ENCODE assay signal across 8 mouse cellular contexts in genomic region chr19:33225858-33226705, GRCm38 (mm10).
DNase-seq lines count a peak whose midpoint lies in the region; ATAC-seq and TF ChIP-seq lines count a peak whose summit lies in the region.

No protein-coding gene starts in this region.

- H3K4me1 ChIP-seq in liver, postnatal 0 days (ENCODE audit: insufficient read depth) = peaks cover 12% of the 10 kb centered on the region
- peaks cover 8% of the 10 kb centered on the region for H3K4me1 ChIP-seq in liver, embryonic 11.5 days (replicated peaks; ENCODE audit: control insufficient read depth, insufficient read depth, low read length)
- peaks cover 16 to 48% of the 10 kb centered on the region in 2 experiments for H3K4me1 ChIP-seq in CH12.LX (ENCODE audit: control insufficient read depth in 1 of 2, insufficient read depth in 2 of 2)

- TF ChIP-seq POLR2A in CH12.LX (IDR thresholded peaks at IDR 0.05; ENCODE audit: low read depth, low read length) = no peak
- no peak for TF ChIP-seq POLR2A in brain, embryonic 14.5 days (IDR thresholded peaks at IDR 0.05; ENCODE audit: borderline replicate concordance, extremely low read depth, insufficient read depth, insufficient read length, poor library complexity, severe bottlenecking)

- no peaks in the 10 kb centered on the region for H3K27me3 ChIP-seq in liver, postnatal 0 days (ENCODE audit: insufficient read depth, low read length)
- no peaks in the 10 kb centered on the region for H3K27me3 ChIP-seq in liver, embryonic 11.5 days (replicated peaks; ENCODE audit: control insufficient read depth, insufficient read depth, low read length)
- no peaks in the 10 kb centered on the region for H3K27me3 ChIP-seq in CH12.LX (replicated peaks)

- H3K4me2 ChIP-seq in liver, postnatal 0 days (ENCODE audit: low read depth, low read length) = no peak overlapping the region
- no peak overlapping the region for H3K4me2 ChIP-seq in liver, embryonic 11.5 days
- H3K4me2 ChIP-seq in CH12.LX (ENCODE audit: insufficient read depth, low read depth, poor library complexity, severe bottlenecking) = no peak overlapping the region

- H3K36me3 ChIP-seq in liver, postnatal 0 days (replicated peaks; ENCODE audit: insufficient read depth, low read length) = no peaks in the 10 kb centered on the region
- H3K36me3 ChIP-seq in liver, embryonic 11.5 days (ENCODE audit: control insufficient read depth, insufficient read depth, low read length) = no peaks in the 10 kb centered on the region
- no peaks in the 10 kb centered on the region for H3K36me3 ChIP-seq in CH12.LX (replicated peaks in 1 of 2; ENCODE audit: control insufficient read depth in 1 of 2, insufficient read depth in 1 of 2, low read length in 1 of 2)

- 62% methylated on average over 5 of the region's 5 CpGs for WGBS in liver, postnatal 0 days (ENCODE audit: insufficient replicate concordance)
- WGBS in liver, embryonic 11.5 days = 60% methylated on average over 5 of the region's 5 CpGs

- no peak overlapping the region for H3K4me3 ChIP-seq in liver, postnatal 0 days (ENCODE audit: low read depth, low read length)
- H3K4me3 ChIP-seq in liver, embryonic 11.5 days (ENCODE audit: low read depth, low read length) = no peak overlapping the region
- H3K4me3 ChIP-seq in CH12.LX (replicated peaks in 1 of 3; ENCODE audit: low read depth in 2 of 3, low read length in 2 of 3, poor library complexity in 1 of 3) = no peak overlapping the region

- no peak overlapping the region for H3K9ac ChIP-seq in liver, postnatal 0 days (replicated peaks)
- H3K9ac ChIP-seq in liver, embryonic 11.5 days (ENCODE audit: low read depth, low read length) = no peak overlapping the region
- no peak overlapping the region for H3K9ac ChIP-seq in CH12.LX (ENCODE audit: insufficient read depth, low read depth)

- no peak for ATAC-seq in liver, postnatal 0 days
- no peak for ATAC-seq in liver, embryonic 11.5 days (replicated peaks; ENCODE audit: low FRiP score)
- no peak for ATAC-seq in inflammation-experienced regulatory T-cells, adult 6 months

- TF ChIP-seq RAD21 in CH12.LX (IDR thresholded peaks at IDR 0.05; ENCODE audit: low read depth, low read length) = peak; percentile 57

- TF ChIP-seq EP300 in liver, postnatal 0 days (IDR thresholded peaks at IDR 0.05; ENCODE audit: low read depth) = no peak
- TF ChIP-seq EP300 in CH12.LX (IDR thresholded peaks at IDR 0.05; ENCODE audit: low read length) = no peak

- H3K27ac ChIP-seq in liver, postnatal 0 days (ENCODE audit: low read depth) = no peak overlapping the region
- H3K27ac ChIP-seq in liver, embryonic 11.5 days (ENCODE audit: low read depth, low read length) = no peak overlapping the region
- no peak overlapping the region for H3K27ac ChIP-seq in CH12.LX (ENCODE audit: insufficient read depth, low read depth)

- dilution Hi-C loops in CH12.LX (cut with MboI; ENCODE audit: extremely low pct_ligation_motif_present, extremely low pct_unique_long_range_greater_than_20kb, low sequenced_read_pairs) = no loop called here

- DNase-seq in gastrocnemius, adult 18-20 months (ENCODE audit: low spot score) = peak; percentile 21
- DNase-seq in gastrocnemius, postnatal 36 days = no peak
- DNase-seq in liver, postnatal 0 days = no peak
- no peak for DNase-seq in liver, embryonic 11.5 days (ENCODE audit: low spot score)
- DNase-seq in CH12.LX (ENCODE audit: extremely low read depth) = no peak
- DNase-seq in brain, embryonic 14.5 days (ENCODE audit: low read depth) = peak; percentile 31
- DNase-seq in spleen, postnatal 36 days (ENCODE audit: low spot score in 2 of 2) = no peak

- in situ Hi-C loops in CH12.LX (cut with MboI; ENCODE audit: low pct_ligation_motif_present, low pct_unique_long_range_greater_than_20kb, low sequenced_read_pairs) = loop anchor here (5.0 to 25.0 kb wide), 4 partner anchors 109 to 514 kb away; no protein-coding TSS in a partner anchor

- peak; percentile 39 for TF ChIP-seq CTCF in liver, postnatal 0 days (IDR thresholded peaks at IDR 0.05; ENCODE audit: low read depth)
- TF ChIP-seq CTCF in CH12.LX (conservative IDR thresholded peaks at IDR 0.05 in 1 of 2, IDR thresholded peaks at IDR 0.05 in 1 of 2; ENCODE audit: low read depth in 2 of 2, low read length in 2 of 2) = peak in 1 of 2 experiments; percentile 62; a peak in 2 of 4 replicates
- no peak for TF ChIP-seq CTCF in brain, embryonic 14.5 days (IDR thresholded peaks at IDR 0.05; ENCODE audit: borderline replicate concordance, extremely low read depth, insufficient read depth, insufficient read length)

- H3K79me2 ChIP-seq in CH12.LX (replicated peaks; ENCODE audit: control insufficient read depth, extremely low read depth, insufficient read depth, poor library complexity, severe bottlenecking) = no peaks in the 10 kb centered on the region

- no peaks in the 10 kb centered on the region for H3K9me3 ChIP-seq in liver, postnatal 0 days (ENCODE audit: low read length)
- no peaks in the 10 kb centered on the region for H3K9me3 ChIP-seq in liver, embryonic 11.5 days (ENCODE audit: control insufficient read depth, low read length)
- no peaks in the 10 kb centered on the region for H3K9me3 ChIP-seq in CH12.LX (replicated peaks; ENCODE audit: low read length)

- intact Hi-C loops in gastrocnemius, postnatal 36 days (cut with DNase I) = loop anchor here (2.0 to 5.0 kb wide), 2 partner anchors 141 to 511 kb away; no protein-coding TSS in a partner anchor

TF ChIP-seq in CH12.LX, 34 proteins besides CTCF, POLR2A, EP300 and RAD21:
- TF ChIP-seq ZNF384 (IDR thresholded peaks at IDR 0.05; ENCODE audit: low read depth, low read length) (peak; percentile 73), SMC3 (IDR thresholded peaks at IDR 0.05; ENCODE audit: low read depth, low read length) (peak; percentile 84), KAT2A (IDR thresholded peaks at IDR 0.05; ENCODE audit: insufficient replicate concordance, low read length) (no peak), USF2 (conservative IDR thresholded peaks at IDR 0.05; ENCODE audit: low read depth, low read length) (no peak), ZC3H11A (IDR thresholded peaks at IDR 0.05; ENCODE audit: low read depth, low read length) (peak; percentile 52)

Comparison
In these comparisons a context has a peak if more than half of its experiments do, and no peak if none do; other contexts are left out.
1. DNase-seq: peak in gastrocnemius, adult 18-20 months (single experiment) and brain, embryonic 14.5 days (single experiment); none in gastrocnemius, postnatal 36 days (0 of 2), liver, postnatal 0 days (single experiment), liver, embryonic 11.5 days (single experiment), CH12.LX (single experiment) and spleen, postnatal 36 days (0 of 2).